Mouse (Mus musculus): ENCODE measurements at regions not wholly inside any gene's neighbourhood (a gene's known extent, or its start where the extent isn't known, plus 50 kb on each side); places are given as distances from the start of the nearest gene placed in this dataset.
A peak's percentile ranks its signal among the peaks of the same experiment; 100 is the strongest.

DNA sequence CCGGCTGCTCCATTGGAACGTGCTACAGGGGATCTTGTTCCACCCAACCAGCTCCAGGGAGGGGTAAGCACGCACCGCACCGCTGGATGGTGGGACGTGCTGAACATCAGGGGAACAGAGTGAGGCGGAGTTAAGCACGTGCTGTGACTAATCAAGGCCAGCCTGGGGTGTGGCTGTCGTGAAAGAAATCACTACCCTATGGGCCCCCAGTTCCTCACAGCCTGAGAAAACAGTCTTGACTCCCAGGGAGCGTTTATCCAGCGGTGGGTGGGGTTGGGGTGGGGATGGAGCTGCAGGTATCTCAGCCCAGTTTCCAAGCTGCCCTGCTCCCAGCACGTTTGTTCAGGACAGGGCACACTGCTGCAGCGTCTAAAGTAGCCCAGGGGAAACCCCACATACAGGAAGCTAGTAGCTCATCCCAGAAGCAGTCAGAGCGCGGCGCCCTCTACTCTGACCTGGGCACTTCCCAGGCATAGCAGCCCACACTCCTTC lies 113.4 kb upstream of the Egln3 start:
- DNase-seq (ENCODE audit: low spot score) (no peak), ATAC-seq (ENCODE audit: extremely low read depth, insufficient number of reproducible peaks, low FRiP score, poor library complexity, severe bottlenecking) (no peak)
- Histone ChIP-seq H3K36me3 (replicated peaks) (no peaks in the 10 kb centered on the region), H3K27me3 (ENCODE audit: insufficient read depth, low read length) (no peaks in the 10 kb centered on the region), H3K9me3 (replicated peaks) (peaks cover 72% of the 10 kb centered on the region), H3K4me3 (ENCODE audit: low read depth, low read length) (no peak overlapping the region), H3K4me1 (ENCODE audit: insufficient read depth, low read depth, low read length) (no peaks in the 10 kb centered on the region)
- no peak for TF ChIP-seq CTCF (IDR thresholded peaks at IDR 0.05; ENCODE audit: low read depth, low read length)
- TF ChIP-seq GATA1 (IDR thresholded peaks at IDR 0.05; ENCODE audit: borderline replicate concordance, low read length), result no peak
- TF ChIP-seq TAL1 (conservative IDR thresholded peaks at IDR 0.05; ENCODE audit: low read depth, low read length), result no peak
- no peak for TF ChIP-seq GATA2 (IDR thresholded peaks at IDR 0.05; ENCODE audit: borderline replicate concordance, low read depth, low read length)
- no peak for TF ChIP-seq POLR2AphosphoS5 (IDR thresholded peaks at IDR 0.05; ENCODE audit: insufficient replicate concordance, low read depth, low read length)

DNA sequence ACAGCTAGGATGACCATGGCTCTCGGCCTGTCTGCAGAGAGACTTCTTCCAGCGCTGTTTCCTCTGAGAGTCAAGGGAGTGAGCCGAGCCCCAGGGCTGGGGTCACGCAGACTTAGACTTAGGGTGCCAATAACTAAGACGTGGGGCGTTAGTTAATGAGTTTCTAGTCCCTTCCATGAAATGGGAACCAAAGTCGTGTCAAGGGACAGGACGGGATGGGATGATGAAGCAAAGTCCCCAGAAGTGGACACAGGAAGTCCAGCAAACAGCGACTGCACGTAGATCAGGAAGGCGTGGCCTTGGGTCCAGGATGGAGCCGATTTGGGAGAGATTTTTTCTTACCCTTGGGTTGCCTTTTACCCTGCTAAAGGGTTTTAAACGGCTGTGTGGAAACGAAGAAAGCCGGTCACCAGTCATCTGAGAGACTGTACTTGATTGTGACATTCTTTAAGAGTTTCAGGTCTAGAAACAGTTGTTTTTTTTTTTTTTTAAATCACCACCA lies 112.5 kb upstream of the Egln3 start:
- no peak for ATAC-seq (ENCODE audit: extremely low read depth, insufficient number of reproducible peaks, low FRiP score, poor library complexity, severe bottlenecking)
- TF ChIP-seq POLR2AphosphoS5 (IDR thresholded peaks at IDR 0.05; ENCODE audit: insufficient replicate concordance, low read depth, low read length) (no peak), TAL1 (conservative IDR thresholded peaks at IDR 0.05; ENCODE audit: low read depth, low read length) (no peak), GATA1 (IDR thresholded peaks at IDR 0.05; ENCODE audit: borderline replicate concordance, low read length) (no peak), GATA2 (IDR thresholded peaks at IDR 0.05; ENCODE audit: borderline replicate concordance, low read depth, low read length) (no peak), CTCF (IDR thresholded peaks at IDR 0.05; ENCODE audit: low read depth, low read length) (no peak)
- Histone ChIP-seq H3K4me1 (ENCODE audit: insufficient read depth, low read depth, low read length) (no peaks in the 10 kb centered on the region), H3K36me3 (replicated peaks) (no peaks in the 10 kb centered on the region), H3K9me3 (replicated peaks) (peaks cover 70% of the 10 kb centered on the region), H3K4me3 (ENCODE audit: low read depth, low read length) (no peak overlapping the region), H3K27me3 (ENCODE audit: insufficient read depth, low read length) (no peaks in the 10 kb centered on the region)
- DNase-seq (ENCODE audit: low spot score), result no peak

GRCm38 (mm10) chr12:54314153-54314552 lies 110.5 kb upstream of the Egln3 start:
- ATAC-seq (ENCODE audit: extremely low read depth, insufficient number of reproducible peaks, low FRiP score, poor library complexity, severe bottlenecking), result no peak
- H3K4me1 ChIP-seq (ENCODE audit: insufficient read depth, low read depth, low read length), result no peaks in the 10 kb centered on the region

DNA sequence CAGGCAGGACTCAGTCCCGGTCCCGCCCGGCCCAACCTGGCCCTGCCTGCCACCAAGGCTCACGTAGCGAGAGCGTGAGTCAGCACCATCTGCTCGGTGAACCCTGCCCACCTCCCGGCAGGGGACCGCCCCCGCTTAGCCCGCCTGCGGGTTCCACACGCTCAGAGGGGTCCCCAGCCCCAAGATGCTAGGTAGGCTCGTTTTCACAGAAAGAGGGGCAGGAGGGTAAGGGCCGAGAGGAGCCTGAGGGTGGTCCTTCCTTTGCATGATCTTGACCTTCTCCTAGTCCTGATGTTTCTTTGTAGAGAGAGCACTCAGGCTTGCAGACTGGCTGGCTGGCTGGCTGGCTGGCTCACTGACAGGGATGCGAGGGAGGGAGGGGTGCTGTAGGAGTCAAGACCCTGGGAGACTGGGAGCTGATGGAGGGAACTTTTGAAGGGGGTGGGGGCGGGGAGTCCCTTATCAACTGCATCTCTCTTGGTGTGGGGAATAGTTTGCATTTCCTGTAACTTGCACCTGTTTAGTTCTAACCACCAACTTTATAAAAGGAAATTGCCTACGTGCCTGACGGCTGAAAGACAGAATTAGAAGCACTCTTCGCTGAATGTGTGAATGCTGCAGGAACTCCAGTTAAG lies 109.7 kb upstream of the Egln3 start:
- Histone ChIP-seq H3K4me3 (ENCODE audit: low read depth, low read length) (peak overlapping the region; percentile 30; the same call in 1 of the 2 replicates), H3K27me3 (ENCODE audit: insufficient read depth, low read length) (no peaks in the 10 kb centered on the region), H3K36me3 (replicated peaks) (no peaks in the 10 kb centered on the region), H3K9me3 (replicated peaks) (peaks cover 56% of the 10 kb centered on the region), H3K4me1 (ENCODE audit: insufficient read depth, low read depth, low read length) (no peaks in the 10 kb centered on the region)
- ATAC-seq (ENCODE audit: extremely low read depth, insufficient number of reproducible peaks, low FRiP score, poor library complexity, severe bottlenecking) (no peak), DNase-seq (ENCODE audit: low spot score) (no peak)
- no peak for TF ChIP-seq GATA1 (IDR thresholded peaks at IDR 0.05; ENCODE audit: borderline replicate concordance, low read length)
- TF ChIP-seq POLR2AphosphoS5 (IDR thresholded peaks at IDR 0.05; ENCODE audit: insufficient replicate concordance, low read depth, low read length), result no peak
- TF ChIP-seq GATA2 (IDR thresholded peaks at IDR 0.05; ENCODE audit: borderline replicate concordance, low read depth, low read length), result no peak
- no peak for TF ChIP-seq TAL1 (conservative IDR thresholded peaks at IDR 0.05; ENCODE audit: low read depth, low read length)
- TF ChIP-seq CTCF (IDR thresholded peaks at IDR 0.05; ENCODE audit: low read depth, low read length), result no peak

More at GRCm38 (mm10) chr12:54314153-54314552, 110.5 kb upstream of the Egln3 start:
- TF ChIP-seq GATA1 (IDR thresholded peaks at IDR 0.05; ENCODE audit: borderline replicate concordance, low read length) (no peak), POLR2AphosphoS5 (IDR thresholded peaks at IDR 0.05; ENCODE audit: insufficient replicate concordance, low read depth, low read length) (no peak), GATA2 (IDR thresholded peaks at IDR 0.05; ENCODE audit: borderline replicate concordance, low read depth, low read length) (no peak), TAL1 (conservative IDR thresholded peaks at IDR 0.05; ENCODE audit: low read depth, low read length) (no peak), CTCF (IDR thresholded peaks at IDR 0.05; ENCODE audit: low read depth, low read length) (no peak)
- Histone ChIP-seq H3K27me3 (ENCODE audit: insufficient read depth, low read length) (no peaks in the 10 kb centered on the region), H3K36me3 (replicated peaks) (no peaks in the 10 kb centered on the region), H3K4me3 (ENCODE audit: low read depth, low read length) (no peak overlapping the region), H3K9me3 (replicated peaks) (peaks cover 60% of the 10 kb centered on the region)
- DNase-seq (ENCODE audit: low spot score), result no peak

DNA sequence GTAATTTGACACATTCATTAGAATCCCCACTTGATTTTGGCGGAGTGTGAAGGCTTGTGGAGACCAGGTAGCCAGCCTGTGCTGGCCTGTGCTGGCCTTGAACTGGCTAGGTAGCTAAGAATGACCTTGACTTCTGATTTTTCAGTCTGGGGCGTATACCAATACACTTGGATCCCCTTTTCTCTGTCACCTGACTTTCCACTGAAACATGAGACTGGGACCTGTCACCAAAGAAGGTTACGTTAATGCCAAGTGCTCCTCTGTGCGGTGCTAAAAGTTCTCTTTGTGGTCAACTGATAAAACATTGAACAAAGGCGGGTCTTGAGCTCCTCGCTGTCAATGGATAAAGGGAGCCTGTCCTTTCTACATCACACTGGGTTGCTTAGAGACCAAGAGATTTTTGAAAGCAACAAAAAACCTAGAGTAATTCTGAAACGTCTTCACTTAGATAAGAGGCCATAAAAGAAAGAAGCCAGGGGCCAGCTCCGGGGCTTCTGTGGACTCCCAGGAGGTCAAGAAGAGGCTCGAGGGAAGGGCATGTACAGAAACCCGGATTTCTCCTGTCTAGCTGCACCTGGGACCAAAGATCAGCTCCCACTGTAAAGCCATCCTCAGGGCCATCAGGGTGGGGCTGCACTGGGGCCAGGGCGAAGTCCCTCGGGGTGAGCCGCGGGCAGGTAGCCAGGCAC lies 109.0 kb upstream of the Egln3 start:
- ATAC-seq (ENCODE audit: extremely low read depth, insufficient number of reproducible peaks, low FRiP score, poor library complexity, severe bottlenecking) (no peak), DNase-seq (ENCODE audit: low spot score) (no peak)
- TF ChIP-seq GATA2 (IDR thresholded peaks at IDR 0.05; ENCODE audit: borderline replicate concordance, low read depth, low read length), result no peak
- no peak for TF ChIP-seq CTCF (IDR thresholded peaks at IDR 0.05; ENCODE audit: low read depth, low read length)
- TF ChIP-seq TAL1 (conservative IDR thresholded peaks at IDR 0.05; ENCODE audit: low read depth, low read length), result no peak
- no peak for TF ChIP-seq GATA1 (IDR thresholded peaks at IDR 0.05; ENCODE audit: borderline replicate concordance, low read length)
- TF ChIP-seq POLR2AphosphoS5 (IDR thresholded peaks at IDR 0.05; ENCODE audit: insufficient replicate concordance, low read depth, low read length), result no peak
- no peaks in the 10 kb centered on the region for H3K36me3 ChIP-seq (replicated peaks)
- H3K27me3 ChIP-seq (ENCODE audit: insufficient read depth, low read length), result no peaks in the 10 kb centered on the region
- H3K9me3 ChIP-seq (replicated peaks), result peaks cover 57% of the 10 kb centered on the region
- H3K4me1 ChIP-seq (ENCODE audit: insufficient read depth, low read depth, low read length), result no peaks in the 10 kb centered on the region
- H3K4me3 ChIP-seq (ENCODE audit: low read depth, low read length), result peak overlapping the region; percentile 30; the same call in 1 of the 2 replicates

DNA sequence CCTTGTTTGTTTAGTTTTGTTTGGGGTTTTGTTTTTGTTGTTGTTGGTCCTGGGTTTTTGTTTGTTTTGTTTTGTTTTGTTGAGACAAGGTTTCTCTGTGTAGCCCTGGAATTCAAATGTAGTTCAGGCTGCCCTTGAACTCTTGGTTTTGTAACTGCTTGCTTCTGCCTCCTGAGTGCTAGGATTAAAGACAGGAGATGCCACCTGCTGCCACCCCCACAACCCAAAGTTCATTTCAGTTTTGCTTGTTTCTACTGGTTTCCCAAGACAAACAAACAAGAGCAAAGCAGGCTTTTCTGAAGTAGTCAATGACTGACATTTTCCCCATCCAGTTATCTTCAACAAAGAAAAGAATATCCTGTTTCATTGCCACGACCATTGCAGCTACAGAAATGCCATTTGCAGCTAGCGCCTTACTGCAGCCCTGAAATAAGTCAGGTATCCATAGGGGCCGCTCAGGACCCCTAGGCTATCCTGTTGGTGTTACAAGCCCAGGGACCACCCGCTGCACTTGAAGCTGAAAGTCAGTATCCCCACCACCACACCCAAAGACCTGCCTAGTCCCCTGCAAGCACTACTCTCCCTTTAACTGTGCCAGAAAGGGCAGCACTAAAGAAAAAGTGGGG lies 108.3 kb upstream of the Egln3 start:
- peaks cover 57% of the 10 kb centered on the region for H3K9me3 ChIP-seq (replicated peaks)
- TF ChIP-seq CTCF (IDR thresholded peaks at IDR 0.05; ENCODE audit: low read depth, low read length), result no peak
- TF ChIP-seq POLR2AphosphoS5 (IDR thresholded peaks at IDR 0.05; ENCODE audit: insufficient replicate concordance, low read depth, low read length), result no peak
- no peak for TF ChIP-seq GATA1 (IDR thresholded peaks at IDR 0.05; ENCODE audit: borderline replicate concordance, low read length)
- TF ChIP-seq TAL1 (conservative IDR thresholded peaks at IDR 0.05; ENCODE audit: low read depth, low read length), result no peak
- TF ChIP-seq GATA2 (IDR thresholded peaks at IDR 0.05; ENCODE audit: borderline replicate concordance, low read depth, low read length), result no peak
- no peaks in the 10 kb centered on the region for H3K36me3 ChIP-seq (replicated peaks)
- no peaks in the 10 kb centered on the region for H3K27me3 ChIP-seq (ENCODE audit: insufficient read depth, low read length)
- H3K4me3 ChIP-seq (ENCODE audit: low read depth, low read length), result no peak overlapping the region
- DNase-seq (ENCODE audit: low spot score), result no peak
- ATAC-seq (ENCODE audit: extremely low read depth, insufficient number of reproducible peaks, low FRiP score, poor library complexity, severe bottlenecking), result no peak
- no peaks in the 10 kb centered on the region for H3K4me1 ChIP-seq (ENCODE audit: insufficient read depth, low read depth, low read length)

Measured in G1E (cell line).